Mouse (Mus musculus) CH12F3 (cell line): ENCODE results near the gene Gm40193.

Experiments
- in situ Hi-C: fragments of 300-500 bp; cut with MboI; formaldehyde crosslinking; loops from 2 replicates; pipeline ENCODE4 v1.14.3; 2020; ENCODE audit warnings: low sequenced_read_pairs

The Gm40193 gene

DNA sequence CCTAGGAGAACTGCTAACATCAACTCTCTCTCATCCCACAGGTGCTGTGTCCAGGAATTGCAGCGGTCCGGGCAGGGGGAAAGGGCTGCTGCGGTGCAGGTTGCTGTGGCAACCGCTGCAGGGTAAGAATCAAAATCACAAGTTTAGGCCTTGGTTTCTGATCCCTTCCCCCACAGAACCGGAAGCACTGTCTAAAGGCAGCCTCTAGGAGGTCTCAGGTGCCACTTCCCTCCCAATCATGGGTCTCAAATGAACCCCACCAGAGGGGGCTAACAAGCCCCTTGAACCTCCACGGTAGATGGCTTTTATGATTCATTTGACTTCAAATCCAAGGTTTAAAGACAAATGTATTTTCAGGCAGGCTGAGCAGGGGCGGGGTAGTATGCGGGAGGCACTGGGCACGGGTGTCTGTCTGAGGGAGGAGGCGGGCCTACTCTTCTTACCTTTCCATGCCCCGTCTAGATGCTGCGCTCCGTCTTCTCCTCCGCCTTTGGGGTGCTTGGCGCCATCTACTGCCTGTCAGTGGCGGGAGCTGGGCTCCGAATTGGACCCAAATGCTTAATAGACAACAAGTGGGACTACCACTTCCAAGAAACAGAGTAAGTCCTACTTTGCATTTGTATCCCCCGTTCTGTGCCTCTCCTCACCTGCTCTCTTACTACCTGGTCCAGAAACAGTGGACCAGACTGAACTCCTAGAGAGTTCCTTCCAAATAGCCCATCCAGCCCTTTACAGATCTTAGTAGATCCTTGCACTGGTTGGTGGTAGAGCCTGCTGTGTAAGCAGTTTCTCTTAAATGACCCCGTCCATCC is 22.8 kb downstream of the Gm40193 start:
- in situ Hi-C loops: loop anchor here (5.0 kb wide), 1 partner anchor 78 kb away; the partner anchor contains the start of gene Arrb2

DNA sequence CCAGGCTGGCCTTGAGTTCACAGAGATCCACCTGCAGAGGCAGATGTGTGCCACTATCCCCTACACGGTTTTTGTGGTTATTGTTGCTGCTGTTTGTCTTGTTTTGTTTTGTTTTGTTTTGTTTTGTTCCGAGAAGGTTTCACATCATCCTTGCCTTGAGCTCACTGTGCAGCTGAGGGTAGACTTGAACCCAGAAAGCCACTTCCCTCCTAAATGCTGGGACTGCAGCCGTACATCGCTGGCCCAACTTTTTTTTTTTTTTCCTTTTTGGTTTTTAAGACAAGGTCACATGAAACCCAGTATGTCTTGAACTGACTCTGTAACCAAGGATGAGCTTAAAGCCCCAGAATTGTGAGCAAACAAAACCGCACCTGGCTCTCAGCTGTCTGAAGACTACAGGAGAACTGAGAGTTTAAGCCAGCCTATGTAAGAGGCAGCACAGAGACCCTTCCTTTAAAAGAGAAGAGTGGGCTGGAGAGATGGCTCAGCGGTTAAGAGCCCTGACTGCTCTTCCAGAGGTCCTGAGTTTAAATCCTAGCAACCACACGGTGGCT is 25.7 kb downstream of the Gm40193 start:
- in situ Hi-C loops: loop anchor here (5.0 kb wide), 1 partner anchor 75 kb away; the partner anchor contains the start of gene Arrb2

DNA sequence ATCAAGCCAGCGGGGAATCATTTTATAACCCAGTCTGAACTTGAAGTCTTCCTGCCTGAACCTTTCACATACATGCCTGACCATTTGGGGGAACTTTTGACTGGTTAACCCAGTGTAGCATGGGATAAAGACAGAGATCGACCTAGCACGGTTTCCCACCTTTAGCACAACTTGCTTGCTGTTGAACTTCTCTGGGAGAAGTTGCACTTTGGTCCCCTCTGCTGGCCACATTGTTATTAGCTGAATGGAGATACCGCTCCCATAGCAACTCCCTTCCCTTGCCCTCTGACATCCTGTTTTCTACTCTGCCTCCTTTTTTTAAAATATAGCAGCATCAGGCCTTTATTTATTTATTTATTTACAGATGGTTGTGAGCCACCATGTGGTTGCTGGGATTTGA is 26.4 kb downstream of the Gm40193 start:
- in situ Hi-C loops: loop anchor here (5.0 kb wide), 1 partner anchor 74 kb away; the partner anchor contains the start of gene Arrb2

DNA sequence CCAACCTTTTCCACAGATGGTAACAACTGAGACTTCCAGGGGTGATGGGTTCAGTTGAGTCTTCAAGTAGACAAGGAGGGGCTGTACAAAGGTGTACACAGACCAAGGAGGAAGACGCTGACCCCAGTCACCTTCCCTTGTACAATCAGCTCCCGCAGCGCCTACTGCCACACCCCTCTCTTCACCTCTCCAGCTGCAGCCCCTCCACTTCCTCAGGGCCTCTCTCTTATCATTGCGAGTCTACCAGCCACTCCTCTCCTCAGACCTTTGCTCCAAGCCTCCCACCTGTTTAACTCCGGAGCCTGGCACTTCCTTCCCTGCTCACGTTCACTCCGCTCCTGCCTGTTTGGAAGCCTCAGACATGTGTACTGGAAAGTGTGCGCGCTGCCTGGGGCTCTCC is 27.8 kb downstream of the Gm40193 start, which contains the start of gene Tm4sf5:
Gene Tm4sf5 (plus strand): TSS at position 275 of the 400 bp plus-strand sequence.
- in situ Hi-C loops: loop anchor here (5.0 kb wide), 2 partner anchors 43 to 73 kb away; partner anchors contain the start of gene Arrb2

- in situ Hi-C loops: loop anchor here (5.0 kb wide), 1 partner anchor 40 kb away; no protein-coding TSS in a partner anchor
Measured at GRCm38 (mm10) chr11:70502018-70502417, 30.7 kb downstream of the Gm40193 start.

DNA sequence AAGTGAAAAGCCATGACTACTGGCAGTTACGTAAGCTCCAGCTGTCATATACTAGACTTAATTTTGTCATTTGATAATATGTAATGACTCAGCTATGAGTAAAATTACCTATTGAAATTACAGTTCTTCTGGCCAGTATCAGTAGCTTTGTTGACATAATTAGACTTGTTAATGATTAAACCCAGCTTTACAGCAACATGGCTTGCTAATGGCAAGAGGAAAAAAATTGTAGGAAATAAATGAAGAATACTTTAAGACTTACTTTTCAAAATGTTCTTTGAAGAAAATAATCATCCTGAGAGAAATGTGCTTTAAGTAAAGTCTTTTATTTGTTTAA is 32.3 kb downstream of the Gm40193 start:
- in situ Hi-C loops: loop anchor here (5.0 kb wide), 1 partner anchor 38 kb away; no protein-coding TSS in a partner anchor

- in situ Hi-C loops: loop anchor here (5.0 kb wide), 1 partner anchor 38 kb away; no protein-coding TSS in a partner anchor
Measured at GRCm38 (mm10) chr11:70499566-70500475, 32.9 kb downstream of the Gm40193 start.

DNA sequence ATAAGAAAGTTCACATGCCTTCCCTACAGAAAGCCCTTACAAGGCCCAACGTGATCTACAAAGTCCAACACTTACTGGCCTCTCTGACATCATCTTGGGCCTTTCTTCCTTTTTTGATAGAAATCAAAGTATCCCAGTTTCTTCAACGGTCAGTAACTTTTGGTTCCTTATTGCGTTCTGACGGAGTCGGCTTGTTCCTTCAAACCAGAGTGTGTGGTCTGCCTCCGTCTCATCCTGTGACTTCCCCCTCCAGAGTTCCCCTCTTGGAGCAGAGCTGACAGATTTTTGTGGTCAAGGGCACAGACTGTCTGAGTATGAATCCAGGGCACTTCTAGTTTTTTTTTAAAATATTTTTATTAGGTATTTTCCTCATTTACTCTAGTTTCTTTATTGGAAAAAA is 43.1 kb downstream of the Gm40193 start:
- in situ Hi-C loops: no loop called here

- in situ Hi-C loops: no loop called here
Measured at GRCm38 (mm10) chr11:70489138-70489537, 43.6 kb downstream of the Gm40193 start.

GRCm38 (mm10) chr11:70487816-70488215 is 44.9 kb downstream of the Gm40193 start:
- in situ Hi-C loops: no loop called here

DNA sequence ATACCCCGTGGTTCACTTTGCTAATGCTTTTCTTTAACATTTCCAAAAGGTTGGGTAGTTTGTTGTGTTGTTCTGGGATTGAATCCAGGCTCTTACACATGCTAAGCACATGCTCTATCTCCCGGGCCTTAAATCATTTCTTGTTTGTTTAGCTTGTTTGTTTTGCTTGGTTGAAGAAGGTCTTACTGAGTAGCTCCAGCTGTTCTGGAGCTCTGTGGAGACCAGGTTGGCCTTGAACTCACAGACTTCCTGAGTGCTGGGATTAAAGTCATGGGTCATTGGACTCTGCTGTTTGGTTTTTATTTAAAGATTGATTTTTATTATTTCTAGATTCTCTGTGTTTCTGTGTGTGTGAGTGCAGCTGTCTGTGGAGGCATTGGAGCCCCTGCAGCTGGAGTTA is 47.2 kb downstream of the Gm40193 start:
- in situ Hi-C loops: no loop called here
